14 mouse cellular contexts compared by ENCODE assay signal in the genomic region with DNA sequence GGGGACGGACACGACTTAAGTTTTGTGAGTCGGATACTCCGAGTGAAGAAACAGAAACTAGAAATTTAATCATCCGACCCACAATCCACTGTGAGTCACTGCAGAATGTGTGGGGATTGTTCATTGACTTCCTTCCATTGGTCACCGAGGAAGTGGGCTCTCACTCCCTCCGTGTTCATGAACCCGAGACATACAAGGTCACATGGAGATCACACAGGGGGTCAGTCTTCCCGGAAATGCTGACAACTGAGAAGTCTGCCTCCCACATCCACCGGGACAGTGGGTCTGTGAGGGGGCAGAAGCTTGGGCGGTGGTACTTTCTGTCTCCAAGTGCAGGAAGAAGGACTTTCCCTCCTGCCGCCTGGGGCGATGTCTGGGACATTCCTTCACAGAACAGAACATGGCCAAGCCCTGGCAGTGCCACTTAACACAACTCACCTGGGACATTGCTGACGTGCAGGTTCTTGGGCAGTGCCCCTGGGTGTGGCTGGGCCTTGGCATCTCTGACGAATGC.
A peak's percentile ranks its signal among the peaks of the same experiment; 100 is the strongest.
DNase-seq lines count a peak whose midpoint lies in the region; ATAC-seq and TF ChIP-seq lines count a peak whose summit lies in the region.
"Had no signal": no experiment of that assay in that cellular context is flagged by ENCODE, and none has a peak within 500 bp of the region (broad histone marks: within the 10 kb centered on the region; RNA-seq: fewer than 3 reads in every experiment).

No protein-coding gene starts in this region.

- H3K27me3 ChIP-seq in spleen, adult 2 months (ENCODE audit: control insufficient read depth, insufficient read depth, low read length): no peaks in the 10 kb centered on the region
- no peaks in the 10 kb centered on the region for H3K27me3 ChIP-seq in midbrain, embryonic 15.5 days (replicated peaks)
- H3K27me3 ChIP-seq: embryonic facial prominence, embryonic 12.5 days had no signal

- WGBS in spleen, adult 2 months: 62% methylated on average over 15 of the region's 15 CpGs
- 86% methylated on average over 15 of the region's 15 CpGs for WGBS in midbrain, embryonic 15.5 days

- no peak for DNase-seq in spleen, adult 2 months (ENCODE audit: low read depth in 1 of 2, low spot score in 2 of 2)
- DNase-seq in spleen, postnatal 36 days (ENCODE audit: low spot score in 2 of 2): no peak
- peak; percentile 80 for DNase-seq in lung, postnatal 25 days (ENCODE audit: low spot score)
- DNase-seq in urinary bladder, postnatal 36 days (ENCODE audit: low spot score in 2 of 2): no peak
- no peak for DNase-seq in urinary bladder, adult 2 months (ENCODE audit: low spot score)
- DNase-seq: adrenal gland, adult 8-10 months; cerebellum, adult 2 months; liver, embryonic 13.5 days; thymus, postnatal 36 days had no signal

- no peak overlapping the region for H3K9ac ChIP-seq in midbrain, embryonic 15.5 days
- H3K9ac ChIP-seq: embryonic facial prominence, embryonic 12.5 days; heart, embryonic 13.5 days; liver, embryonic 13.5 days had no signal

- ATAC-seq in midbrain, embryonic 15.5 days (replicated peaks): no peak

- no peak for TF ChIP-seq CTCF in spleen, adult 2 months (IDR thresholded peaks at IDR 0.05; ENCODE audit: extremely low read depth, insufficient read depth, insufficient read length, insufficient replicate concordance)
- no peak for TF ChIP-seq CTCF in bone marrow macrophage, adult 2 months (IDR thresholded peaks at IDR 0.05; ENCODE audit: low read depth, low read length)

- no peaks in the 10 kb centered on the region for H3K36me3 ChIP-seq in spleen, adult 2 months (ENCODE audit: control insufficient read depth, insufficient read depth, low read length)
- no peaks in the 10 kb centered on the region for H3K36me3 ChIP-seq in midbrain, embryonic 15.5 days (replicated peaks)
- H3K36me3 ChIP-seq: embryonic facial prominence, embryonic 12.5 days; heart, embryonic 13.5 days; limb, embryonic 10.5 days; liver, embryonic 13.5 days had no signal

- no peak for TF ChIP-seq POLR2A in spleen, adult 2 months (IDR thresholded peaks at IDR 0.05; ENCODE audit: low read depth, low read length)
- no peak for TF ChIP-seq POLR2A in bone marrow macrophage, adult 2 months (IDR thresholded peaks at IDR 0.05; ENCODE audit: borderline replicate concordance, low read depth, low read length)

- no peak overlapping the region for H3K4me2 ChIP-seq in midbrain, embryonic 15.5 days
- H3K4me2 ChIP-seq: embryonic facial prominence, embryonic 12.5 days; heart, embryonic 13.5 days; liver, embryonic 13.5 days had no signal

- H3K4me1 ChIP-seq in spleen, adult 2 months (ENCODE audit: control insufficient read depth, insufficient read depth, insufficient read length): peaks cover 53% of the 10 kb centered on the region; the same call in 1 of the 2 replicates
- H3K4me1 ChIP-seq in bone marrow macrophage, adult 2 months (ENCODE audit: control insufficient read depth, insufficient read depth, low read length): peaks cover 24% of the 10 kb centered on the region
- H3K4me1 ChIP-seq in midbrain, embryonic 15.5 days: no peaks in the 10 kb centered on the region
- H3K4me1 ChIP-seq: liver, embryonic 13.5 days had no signal

- no peak overlapping the region for H3K4me3 ChIP-seq in spleen, adult 2 months (ENCODE audit: extremely low read depth, insufficient read depth, insufficient read length)
- peak overlapping the region; percentile 10; the same call in 1 of the 2 replicates for H3K4me3 ChIP-seq in bone marrow macrophage, adult 2 months (ENCODE audit: insufficient read depth, low read length)
- H3K4me3 ChIP-seq in midbrain, embryonic 15.5 days: no peak overlapping the region
- H3K4me3 ChIP-seq: embryonic facial prominence, embryonic 12.5 days; heart, embryonic 13.5 days; limb, embryonic 10.5 days; liver, embryonic 13.5 days had no signal

- no peaks in the 10 kb centered on the region for H3K9me3 ChIP-seq in midbrain, embryonic 15.5 days
- H3K9me3 ChIP-seq: embryonic facial prominence, embryonic 12.5 days; heart, embryonic 13.5 days; limb, embryonic 10.5 days; liver, embryonic 13.5 days had no signal

- peak overlapping the region; percentile 81 for H3K27ac ChIP-seq in spleen, adult 2 months (ENCODE audit: insufficient read depth, low read length)
- H3K27ac ChIP-seq in bone marrow macrophage, adult 2 months (ENCODE audit: insufficient read depth, low read depth, low read length): no peak overlapping the region
- no peak overlapping the region for H3K27ac ChIP-seq in midbrain, embryonic 15.5 days
- H3K27ac ChIP-seq: embryonic facial prominence, embryonic 12.5 days; heart, embryonic 13.5 days; limb, embryonic 10.5 days; liver, embryonic 13.5 days had no signal
